Mouse (Mus musculus) spleen, adult 2 months (tissue): Measurements from ENCODE around the gene As3mt. TPM values are rescaled to one million over a fixed set of nuclear protein-coding genes. Genes with fewer than 3 reads are reported as not detected.
"Not testable (repeated sequence)": the region's sequence is repeated elsewhere in the genome, so short reads cannot be mapped to it uniquely, and the experiment has no call there.

Experiments used
- DNase-seq, 2 experiments: peaks; one replicate each; pipeline versions ENCODE4 v3.0.0 to v3.0.0-alpha.2; 2012 to 2021; ENCODE audit warnings: low spot score in 2 of 2, low read depth in 1 of 2
- H3K27ac ChIP-seq: fragments of 200-500 bp; 2 replicates; pipeline ENCODE4 v1.5.1; 2012; ENCODE audit warnings: low read length, inconsistent platforms; ENCODE audit not compliant: insufficient read depth
- H3K27me3 ChIP-seq: fragments of 200-500 bp; 2 replicates; pipeline ENCODE4 v1.6.1; 2012; ENCODE audit warnings: mild to moderate bottlenecking, moderate library complexity, low read length, inconsistent platforms; ENCODE audit not compliant: control insufficient read depth, insufficient read depth
- H3K36me3 ChIP-seq: fragments of 200-500 bp; 2 replicates; pipeline ENCODE4 v1.6.1; 2012; ENCODE audit warnings: mild to moderate bottlenecking, low read length, inconsistent platforms; ENCODE audit not compliant: control insufficient read depth, insufficient read depth
- H3K4me1 ChIP-seq: fragments of 200-500 bp; 2 replicates; pipeline ENCODE4 v1.6.1; 2011; ENCODE audit warnings: inconsistent platforms; ENCODE audit not compliant: control insufficient read depth, insufficient read depth, insufficient read length
- H3K4me3 ChIP-seq: fragments of 200-500 bp; 2 replicates; pipeline ENCODE4 v1.5.1; 2011; ENCODE audit warnings: mild to moderate bottlenecking, inconsistent platforms; ENCODE audit not compliant: insufficient read depth, insufficient read length; ENCODE audit errors: extremely low read depth
- CTCF ChIP-seq: fragments of 200-500 bp; IDR thresholded peaks from 2 replicates; pipeline ENCODE4 v1.5.1; 2011; ENCODE audit warnings: mild to moderate bottlenecking, inconsistent platforms; ENCODE audit not compliant: insufficient read depth, insufficient read length, insufficient replicate concordance; ENCODE audit errors: extremely low read depth
- POLR2A ChIP-seq: fragments of 200-500 bp; IDR thresholded peaks from 2 replicates; pipeline ENCODE4 v1.6.1; 2011; ENCODE audit warnings: low read depth, low read length, inconsistent platforms
- WGBS: fragments of 180-500 bp; shearing (Covaris S2); methylation state at CpG from one replicate; pipeline ENCODE4 v1.1.7; 2018; 5-methylcytosine and 5-hydroxymethylcytosine counted together
- polyA plus RNA-seq: library from polyadenylated mRNA; depleted of rRNA; stranded (reverse); fragments of >200 nt; gene quantifications from 2 replicates; pipeline ENCODE4 v1.2.3, GENCODE M21; 2012; rRNA removed

The As3mt gene
- polyA plus RNA-seq, 1 experiment: 6.0 TPM

GRCm38 (mm10) chr19:46777928-46778680 lies 70.8 kb downstream of the As3mt start:
- Histone ChIP-seq H3K27me3 (no peaks in the 10 kb centered on the region), H3K27ac (no peak overlapping the region), H3K36me3 (no peaks in the 10 kb centered on the region), H3K4me3 (no peak overlapping the region), H3K4me1 (no peaks in the 10 kb centered on the region)
- 83% methylated on average over 12 of the region's 12 CpGs for WGBS
- TF ChIP-seq CTCF (no peak), POLR2A (no peak)
- no peak for DNase-seq

GRCm38 (mm10) chr19:46779130-46779529 lies 71.9 kb downstream of the As3mt start:
- not testable (repeated sequence) for H3K4me3 ChIP-seq, H3K27ac ChIP-seq, H3K27me3 ChIP-seq, DNase-seq, H3K36me3 ChIP-seq, H3K4me1 ChIP-seq
- WGBS: 93% methylated on average over 1 of the region's 1 CpGs

- Histone ChIP-seq H3K27ac (no peak overlapping the region), H3K4me1 (no peaks in the 10 kb centered on the region), H3K4me3 (no peak overlapping the region), H3K27me3 (no peaks in the 10 kb centered on the region), H3K36me3 (no peaks in the 10 kb centered on the region)
- DNase-seq: no peak
- TF ChIP-seq CTCF (no peak), POLR2A (no peak)
- 82% methylated on average over 5 of the region's 5 CpGs for WGBS
These were observed 76.8 kb downstream of the As3mt start for GRCm38 (mm10) chr19:46784038-46784437.

DNA sequence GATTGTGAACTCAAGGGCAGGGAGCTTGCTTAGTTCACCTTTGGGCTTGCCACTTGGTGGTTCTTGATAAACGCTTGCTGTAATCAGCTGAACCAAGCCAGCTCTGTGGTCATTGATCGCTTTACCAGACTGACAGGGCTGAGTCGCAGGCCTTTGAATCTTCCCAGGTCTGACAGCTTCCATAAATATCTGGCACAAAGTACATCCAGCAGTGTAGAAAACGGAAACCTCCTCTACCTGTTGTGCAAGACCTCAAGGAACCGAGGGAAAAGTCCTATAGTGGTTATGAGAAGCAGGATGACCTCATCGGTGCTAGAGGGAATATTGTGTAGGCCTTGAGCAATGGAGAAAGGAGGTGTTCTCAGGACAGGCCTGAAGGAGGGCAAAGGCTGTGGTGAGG lies 77.2 kb downstream of the As3mt start:
- DNase-seq: no peak
- Histone ChIP-seq H3K4me3 (no peak overlapping the region), H3K36me3 (no peaks in the 10 kb centered on the region), H3K27me3 (no peaks in the 10 kb centered on the region), H3K4me1 (no peaks in the 10 kb centered on the region), H3K27ac (no peak overlapping the region)
- WGBS: 76% methylated on average over 6 of the region's 6 CpGs
- TF ChIP-seq CTCF (no peak), POLR2A (no peak)

DNA sequence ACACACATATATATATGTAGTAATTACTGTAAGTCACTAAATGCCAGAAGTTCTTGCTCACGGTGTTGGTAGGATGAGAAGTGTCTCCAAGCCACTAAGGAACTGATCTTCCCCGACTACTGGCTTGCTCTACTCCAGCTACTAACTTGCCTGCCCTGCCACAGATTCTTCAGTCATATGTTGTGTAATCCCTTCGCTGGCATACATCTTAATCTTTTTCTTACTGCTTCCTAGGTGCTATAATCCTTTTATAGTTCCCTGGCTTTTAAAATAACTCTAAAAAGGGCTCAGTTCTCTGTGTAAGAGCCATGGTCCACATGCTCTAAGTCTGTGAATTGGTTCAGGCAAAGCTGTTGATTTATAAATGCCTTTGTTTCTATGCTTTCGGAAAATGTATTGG lies 78.4 kb downstream of the As3mt start:
- no peaks in the 10 kb centered on the region for H3K27me3 ChIP-seq
- H3K27ac ChIP-seq: no peak overlapping the region
- no peak for DNase-seq
- WGBS: 93% methylated on average over 4 of the region's 4 CpGs
- H3K4me1 ChIP-seq: no peaks in the 10 kb centered on the region
- H3K36me3 ChIP-seq: no peaks in the 10 kb centered on the region
- no peak overlapping the region for H3K4me3 ChIP-seq
- TF ChIP-seq CTCF: no peak

DNA sequence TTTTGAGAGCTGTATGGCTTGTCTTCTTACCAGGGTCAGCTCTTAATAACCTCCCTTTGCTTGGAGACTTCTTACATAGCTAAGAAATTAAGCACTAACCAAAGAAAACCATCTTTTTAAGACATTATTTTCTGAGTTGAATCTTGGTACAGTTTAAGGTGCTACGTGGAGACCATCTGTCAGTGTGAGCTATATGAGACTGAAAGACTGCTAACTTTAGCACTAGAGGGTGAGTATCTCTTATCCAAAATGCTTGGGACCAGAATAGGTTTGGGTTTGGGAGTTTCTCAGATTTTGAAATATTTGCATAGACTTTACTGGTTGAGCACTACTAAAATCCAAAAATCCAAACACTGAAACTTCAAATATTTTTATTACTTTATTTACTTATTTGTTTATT lies 82.5 kb downstream of the As3mt start:
- no peaks in the 10 kb centered on the region for H3K36me3 ChIP-seq
- no peaks in the 10 kb centered on the region for H3K27me3 ChIP-seq
- 98% methylated on average over 1 of the region's 1 CpGs for WGBS
- TF ChIP-seq CTCF: no peak
- no peak for TF ChIP-seq POLR2A
- no peak for DNase-seq
- H3K4me3 ChIP-seq: no peak overlapping the region
- no peaks in the 10 kb centered on the region for H3K4me1 ChIP-seq
- H3K27ac ChIP-seq: no peak overlapping the region

Other genes with a start within 250 kb of the As3mt start
- gene Trim8, start 205.8 kb upstream of the As3mt start, polyA plus RNA-seq: 47.1 and 58.4 TPM in 2 replicates
- gene Arl3, start 134.3 kb upstream of the As3mt start, polyA plus RNA-seq: 5.5 and 6.8 TPM in 2 replicates
- gene Sfxn2, start 134.1 kb upstream of the As3mt start, polyA plus RNA-seq: 3.2 and 4.1 TPM in 2 replicates
- 37.3 and 42.3 TPM in 2 replicates for gene Wbp1l, start 108.4 kb upstream of the As3mt start, polyA plus RNA-seq
- gene Cyp17a1, start 34.3 kb upstream of the As3mt start, polyA plus RNA-seq: 0.12 and 0.14 TPM in 2 replicates
- gene Borcs7, start 17.6 kb upstream of the As3mt start, polyA plus RNA-seq: 2.3 and 2.4 TPM in 2 replicates
- gene Cnnm2, start 54.1 kb downstream of the As3mt start, polyA plus RNA-seq: 5.5 and 7.7 TPM in 2 replicates